Mouse (Mus musculus) forebrain, embryonic 10.5 days (tissue): Measurements from ENCODE around the gene Cldn9. TPM values are rescaled to one million over a fixed set of nuclear protein-coding genes. Genes with fewer than 3 reads are reported as not detected.
A peak's percentile ranks its signal among the peaks of the same experiment; 100 is the strongest.

Experiments
- DNase-seq: peaks from one replicate; pipeline ENCODE4 v3.0.0-alpha.2; 2017; ENCODE audit warnings: low spot score; ENCODE audit errors: extremely low spot score
- H3K27ac ChIP-seq: fragments of 300-500 bp; sonication (generic); 2 replicates; pipeline ENCODE4 v1.5.1; 2016; ENCODE audit warnings: mild to moderate bottlenecking
- H3K27me3 ChIP-seq: fragments of 300-500 bp; sonication (generic); 2 replicates; pipeline ENCODE4 v1.6.1; 2016; ENCODE audit warnings: mild to moderate bottlenecking; ENCODE audit not compliant: poor library complexity, severe bottlenecking
- H3K36me3 ChIP-seq: fragments of 300-500 bp; sonication (generic); replicated peaks from 2 replicates; pipeline ENCODE4 v1.6.1; 2016; ENCODE audit warnings: mild to moderate bottlenecking, moderate library complexity
- H3K4me1 ChIP-seq: fragments of 300-500 bp; sonication (generic); 2 replicates; pipeline ENCODE4 v1.6.1; 2016
- H3K4me3 ChIP-seq: fragments of 300-500 bp; sonication (generic); 2 replicates; pipeline ENCODE4 v1.5.1; 2016; ENCODE audit warnings: mild to moderate bottlenecking, moderate library complexity
- H3K9me3 ChIP-seq: fragments of 300-500 bp; sonication (generic); 2 replicates; pipeline ENCODE4 v1.6.1; 2016; ENCODE audit warnings: mild to moderate bottlenecking, moderate library complexity
- WGBS: fragments of 180-500 bp; shearing (Covaris S2); methylation state at CpG from one replicate; pipeline ENCODE4 v1.1.7; 2016; 5-methylcytosine and 5-hydroxymethylcytosine counted together
- polyA plus RNA-seq: library from polyadenylated mRNA; unstranded; fragments of >200 nt; fragmentation: Nextera tagmentation; extraction: Ambion mirVana; gene quantifications from 2 replicates; pipeline ENCODE4 v1.2.1, GENCODE M21; 2016

Cldn9 gene
- polyA plus RNA-seq: 7.4 and 10.1 TPM in 2 replicates

DNA sequence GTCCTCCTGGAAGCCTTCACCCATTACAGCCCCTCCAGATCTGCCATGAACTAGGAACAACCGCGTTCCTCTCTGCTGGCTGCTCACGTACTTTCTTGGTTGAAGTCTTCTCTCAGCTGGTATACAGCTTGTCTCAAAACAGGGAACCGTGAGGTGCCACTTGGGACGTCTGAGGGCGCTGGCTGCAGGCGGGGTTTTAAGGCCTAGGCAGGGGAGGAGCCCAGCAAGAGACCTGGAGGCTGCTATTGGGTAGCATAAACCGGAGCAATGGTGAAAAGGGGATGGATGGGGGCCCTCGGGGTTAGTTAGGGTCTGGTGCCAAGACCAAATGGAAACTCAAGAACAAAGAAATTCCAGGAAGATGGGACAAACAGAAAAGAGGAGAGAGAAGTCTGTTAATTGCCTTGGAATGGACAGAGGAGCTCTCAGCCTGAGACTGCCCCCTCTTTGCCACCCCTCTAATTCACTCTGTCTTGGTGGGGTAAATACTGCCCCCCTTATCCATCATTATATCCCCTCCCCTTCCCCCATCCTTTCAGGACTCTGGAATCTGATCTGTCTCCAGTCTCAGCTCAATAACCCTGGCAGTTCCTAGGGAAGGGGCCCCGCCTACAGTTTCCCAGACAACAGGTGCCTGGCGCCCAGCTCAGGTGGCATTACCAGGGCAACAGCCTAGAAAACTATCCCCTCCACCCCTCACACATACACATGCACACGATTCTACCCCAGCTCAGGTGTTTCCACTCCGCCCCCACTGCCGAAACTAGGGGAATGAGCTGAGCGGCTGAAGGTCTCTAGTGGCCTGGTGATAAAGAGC is at the start of gene Cldn9:
TSS of gene Cldn9 (minus strand) at position 171 of the 817 bp plus-strand sequence.
- DNase-seq: no peak
- H3K36me3 ChIP-seq: no peaks in the 10 kb centered on the region
- H3K9me3 ChIP-seq: no peaks in the 10 kb centered on the region
- 11% methylated on average over 15 of the region's 15 CpGs for WGBS
- peak within 1 kb of the TSS; percentile 66 for H3K27ac ChIP-seq
- H3K4me3 ChIP-seq: peak within 1 kb of the TSS; percentile 40
- peaks cover 59% of the 10 kb centered on the region for H3K27me3 ChIP-seq
- peaks cover 41% of the 10 kb centered on the region for H3K4me1 ChIP-seq

DNA sequence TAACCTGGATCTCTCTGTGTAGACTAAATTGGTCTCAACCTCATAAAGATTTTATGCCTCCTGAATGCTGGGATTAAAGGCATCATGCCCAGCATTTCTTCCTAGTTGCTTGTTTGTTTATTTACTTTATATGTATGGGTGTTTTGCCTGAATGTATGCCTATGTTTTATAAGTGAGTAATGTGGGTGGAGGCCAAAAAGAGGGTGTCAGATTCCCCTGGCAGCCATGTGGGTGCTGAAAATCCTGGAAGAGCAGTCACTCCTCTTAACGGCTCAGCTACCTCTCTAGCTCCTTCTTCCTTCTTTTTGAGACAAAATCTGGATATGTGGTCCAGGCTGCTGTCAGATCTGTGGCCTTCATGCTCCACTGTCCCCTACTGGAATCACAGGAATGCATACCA is 46.6 kb upstream of the Cldn9 start:
- peaks cover 22% of the 10 kb centered on the region for H3K4me1 ChIP-seq
- H3K27ac ChIP-seq: no peak overlapping the region
- peaks cover 32% of the 10 kb centered on the region for H3K36me3 ChIP-seq
- H3K9me3 ChIP-seq: no peaks in the 10 kb centered on the region
- DNase-seq: no peak
- H3K4me3 ChIP-seq: no peak overlapping the region
- no peaks in the 10 kb centered on the region for H3K27me3 ChIP-seq
- WGBS: 79% methylated on average over 1 of the region's 1 CpGs

DNA sequence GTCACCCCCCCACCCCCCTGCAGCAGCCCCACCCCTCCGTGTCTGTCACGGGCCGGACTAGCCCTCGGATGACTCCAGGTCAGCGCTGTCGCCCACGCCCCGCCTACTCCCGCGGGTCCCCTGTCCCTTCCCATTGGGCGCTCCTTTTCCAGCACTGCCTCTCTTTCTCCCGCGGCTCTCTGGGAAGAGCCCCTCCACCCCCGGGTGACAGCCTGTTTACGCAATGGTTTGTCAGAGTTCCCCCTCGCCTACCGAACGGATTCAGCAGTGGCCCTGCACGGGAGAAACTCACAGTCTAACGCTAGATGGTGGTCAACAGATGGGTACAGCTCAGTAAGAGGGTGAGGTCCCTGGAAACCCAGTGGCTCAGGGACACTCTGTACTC is 42.9 kb upstream of the Cldn9 start:
- under 1% methylated on average over 20 of the region's 20 CpGs for WGBS
- H3K4me3 ChIP-seq: peak overlapping the region; percentile 88
- 0 out of 2 replicates have a peak, but pooled peaks cover 10% of the 10 kb centered on the region for H3K27me3 ChIP-seq
- peak overlapping the region; percentile 95 for H3K27ac ChIP-seq
- H3K9me3 ChIP-seq: no peaks in the 10 kb centered on the region
- peaks cover 24% of the 10 kb centered on the region for H3K4me1 ChIP-seq
- DNase-seq: peak; percentile 80
- H3K36me3 ChIP-seq: no peaks in the 10 kb centered on the region

DNA sequence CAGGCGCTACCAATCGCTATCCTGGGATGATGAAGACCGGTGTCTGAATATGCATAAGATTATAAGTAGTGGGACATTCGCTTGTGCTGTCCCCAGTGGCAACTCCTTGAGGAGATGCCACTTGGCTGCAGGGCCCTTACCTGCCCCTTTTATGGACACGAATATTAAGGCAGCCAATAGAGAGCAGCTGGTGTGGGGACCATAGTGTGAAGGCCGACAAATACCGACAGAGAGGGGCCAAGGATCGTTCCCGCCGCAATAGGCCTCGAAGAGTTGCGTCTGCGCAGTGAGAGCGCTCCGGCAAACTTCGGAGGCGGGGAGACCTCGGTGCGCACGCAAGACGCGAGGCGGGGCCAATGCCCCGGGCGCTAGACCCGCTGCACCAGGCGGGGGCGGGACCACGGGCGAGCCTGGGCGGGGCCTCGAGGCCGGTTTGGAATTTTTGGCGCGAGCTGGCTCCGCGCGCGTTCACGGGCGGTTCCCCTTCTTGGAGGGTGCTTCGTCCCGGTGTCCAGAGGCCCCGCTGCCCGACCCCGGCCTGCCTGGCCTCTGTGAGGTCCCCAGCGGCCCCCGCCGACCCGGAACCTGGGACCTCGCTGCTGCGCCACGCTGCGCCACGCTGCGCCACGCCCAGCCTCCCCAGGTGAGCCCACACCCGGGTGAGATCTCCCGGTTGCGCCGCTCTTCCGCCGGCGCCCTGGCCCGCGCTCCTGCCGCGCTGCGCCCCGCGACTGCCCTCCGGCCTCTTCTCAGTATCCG is 42.4 kb upstream of the Cldn9 start, which contains the start of gene Pkmyt1:
TSS of gene Pkmyt1 (plus strand) at position 338 of the 759 bp plus-strand sequence.
- peak; percentile 94 for DNase-seq
- H3K4me3 ChIP-seq: peak within 1 kb of the TSS; percentile 88
- H3K36me3 ChIP-seq: no peaks in the 10 kb centered on the region
- H3K27me3 ChIP-seq: 0 out of 2 replicates have a peak, but pooled peaks cover 10% of the 10 kb centered on the region
- peak within 1 kb of the TSS; percentile 95 for H3K27ac ChIP-seq
- H3K9me3 ChIP-seq: no peaks in the 10 kb centered on the region
- H3K4me1 ChIP-seq: peaks cover 24% of the 10 kb centered on the region
- WGBS: 2% methylated on average over 73 of the region's 73 CpGs

DNA sequence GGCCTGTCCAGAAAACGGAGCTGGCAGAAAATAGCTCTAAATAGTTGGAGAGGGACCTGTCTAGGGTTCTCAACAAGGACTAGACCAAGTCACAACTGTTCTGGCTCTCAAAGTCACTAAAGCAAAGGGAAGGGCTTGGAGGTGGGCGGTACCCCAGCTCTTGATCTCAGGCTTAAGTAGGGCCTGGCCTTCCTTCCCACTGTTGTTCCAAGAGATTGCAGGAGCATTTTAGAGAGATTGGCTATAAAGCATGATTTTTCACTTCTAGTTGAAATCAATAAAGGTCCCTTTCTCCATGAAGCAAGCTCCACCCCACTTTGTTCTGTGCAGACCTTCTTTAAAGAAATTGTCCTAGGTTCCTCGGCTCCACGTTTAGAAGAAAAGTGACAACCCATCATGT is 41.7 kb upstream of the Cldn9 start:
- Histone ChIP-seq H3K27ac (peak overlapping the region; percentile 95), H3K36me3 (no peaks in the 10 kb centered on the region), H3K4me1 (peaks cover 24% of the 10 kb centered on the region), H3K27me3 (0 out of 2 replicates have a peak, but pooled peaks cover 10% of the 10 kb centered on the region), H3K9me3 (no peaks in the 10 kb centered on the region), H3K4me3 (peak overlapping the region; percentile 88)
- no peak for DNase-seq
- WGBS: 72% methylated on average over 4 of the region's 4 CpGs

DNA sequence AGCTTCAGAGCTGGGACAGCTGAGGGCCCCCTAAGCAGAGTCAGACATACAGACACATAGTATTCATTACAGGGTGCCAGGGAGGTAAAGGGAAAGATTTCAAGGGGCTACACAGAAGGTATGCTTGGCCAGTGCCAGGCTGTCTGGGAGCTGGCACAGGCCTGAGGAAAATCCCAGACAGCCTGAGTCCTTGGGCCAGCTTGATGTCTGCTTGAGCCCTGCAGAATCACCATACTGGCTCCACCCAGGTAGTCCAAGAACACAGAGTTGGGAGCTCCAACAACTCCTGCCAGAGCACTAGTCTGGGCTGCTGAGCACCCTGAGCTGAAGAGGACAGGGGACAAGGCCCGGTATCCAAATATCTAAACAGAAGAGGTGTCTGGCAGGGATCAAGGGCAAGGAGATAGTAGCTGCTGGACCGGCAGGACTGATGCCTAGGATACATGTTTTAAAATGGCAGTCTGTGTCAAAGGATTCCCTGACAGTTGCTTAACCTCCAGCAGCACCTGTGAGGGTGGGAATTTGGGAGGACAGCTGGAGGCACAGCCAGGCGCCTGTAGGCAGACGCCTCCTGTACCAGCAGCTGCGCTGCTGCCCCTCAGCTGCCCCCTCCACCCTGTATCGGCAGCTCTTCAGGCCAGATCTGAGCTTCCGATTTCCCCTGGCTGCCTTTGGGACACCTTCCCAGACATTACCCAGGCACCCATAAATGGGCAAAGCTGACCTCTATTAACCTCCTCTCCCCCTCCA is 38.7 kb upstream of the Cldn9 start, which contains the start of gene 1520401A03Rik:
TSS of gene 1520401A03Rik (minus strand) at position 408 of the 750 bp plus-strand sequence.
- Histone ChIP-seq H3K4me3 (no peak within 1 kb of the TSS), H3K9me3 (no peaks in the 10 kb centered on the region), H3K27me3 (0 out of 2 replicates have a peak, but pooled peaks cover 10% of the 10 kb centered on the region), H3K27ac (no peak within 1 kb of the TSS), H3K4me1 (peaks cover 24% of the 10 kb centered on the region), H3K36me3 (no peaks in the 10 kb centered on the region)
- DNase-seq: no peak
- WGBS: 87% methylated on average over 7 of the region's 7 CpGs

- H3K36me3 ChIP-seq: no peaks in the 10 kb centered on the region
- H3K4me3 ChIP-seq: no peak overlapping the region
- peaks cover 17% of the 10 kb centered on the region for H3K4me1 ChIP-seq
- 85% methylated on average over 2 of the region's 2 CpGs for WGBS
- no peaks in the 10 kb centered on the region for H3K9me3 ChIP-seq
- 0 out of 2 replicates have a peak, but pooled peaks cover 10% of the 10 kb centered on the region for H3K27me3 ChIP-seq
- no peak for DNase-seq
- H3K27ac ChIP-seq: no peak overlapping the region
Measured at GRCm38 (mm10) chr17:23721886-23722285, 38.1 kb upstream of the Cldn9 start.

- Histone ChIP-seq H3K4me1 (0 out of 2 replicates have a peak, but pooled peaks cover 3% of the 10 kb centered on the region), H3K27me3 (0 out of 2 replicates have a peak, but pooled peaks cover 10% of the 10 kb centered on the region), H3K4me3 (no peak overlapping the region), H3K9me3 (no peaks in the 10 kb centered on the region), H3K27ac (no peak overlapping the region), H3K36me3 (no peaks in the 10 kb centered on the region)
- DNase-seq: no peak
- WGBS: 6% methylated on average over 1 of the region's 1 CpGs
Measured at GRCm38 (mm10) chr17:23719455-23719854, 35.6 kb upstream of the Cldn9 start.

DNA sequence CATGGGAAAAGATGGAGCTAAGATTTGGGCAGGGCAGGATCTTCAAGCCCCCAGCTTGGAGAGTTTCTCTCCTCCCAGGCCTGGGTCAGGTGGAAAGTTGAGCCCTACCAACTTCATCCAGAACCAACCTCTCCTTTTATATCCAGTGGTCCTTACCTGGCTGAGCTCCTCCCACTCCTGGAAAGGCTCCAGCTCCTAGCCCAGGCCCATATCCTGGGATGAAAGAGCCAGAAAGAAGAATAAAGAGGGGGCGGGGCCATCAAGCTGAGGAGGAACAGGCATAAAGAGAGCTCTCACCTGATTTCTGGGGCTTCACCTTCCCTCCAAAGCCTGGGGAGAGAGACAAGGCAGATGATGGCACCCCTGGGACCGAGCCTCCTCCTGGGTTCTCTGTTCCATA is 33.2 kb upstream of the Cldn9 start:
- H3K27me3 ChIP-seq: no peaks in the 10 kb centered on the region
- H3K36me3 ChIP-seq: no peaks in the 10 kb centered on the region
- H3K4me1 ChIP-seq: 0 out of 2 replicates have a peak, but pooled peaks cover 3% of the 10 kb centered on the region
- no peak overlapping the region for H3K27ac ChIP-seq
- no peak for DNase-seq
- H3K4me3 ChIP-seq: no peak overlapping the region
- 54% methylated on average over 2 of the region's 2 CpGs for WGBS
- no peaks in the 10 kb centered on the region for H3K9me3 ChIP-seq

DNA sequence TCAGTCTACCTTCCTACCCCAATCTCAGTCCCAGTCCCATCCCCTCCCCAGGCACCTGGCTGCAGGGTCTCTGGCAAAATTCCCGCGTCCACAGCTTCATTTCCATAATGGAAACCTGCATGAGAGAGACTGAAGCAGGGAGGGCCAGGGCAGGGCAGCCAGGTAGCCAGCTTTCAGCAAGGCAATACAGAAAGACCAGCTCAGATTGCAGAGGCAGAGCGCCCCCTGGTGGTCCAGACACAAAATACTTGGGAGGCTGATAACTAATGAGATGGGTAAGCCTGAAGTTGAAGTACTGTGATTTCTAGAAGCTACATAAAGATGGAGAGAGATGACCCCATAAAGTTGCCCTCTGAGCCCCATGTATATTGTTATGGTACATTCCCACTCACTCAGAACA is 22.4 kb upstream of the Cldn9 start:
- H3K4me3 ChIP-seq: no peak overlapping the region
- DNase-seq: peak; percentile 83
- no peaks in the 10 kb centered on the region for H3K9me3 ChIP-seq
- WGBS: 0% methylated on average over 3 of the region's 3 CpGs
- H3K36me3 ChIP-seq: no peaks in the 10 kb centered on the region
- H3K27me3 ChIP-seq: peaks cover 34% of the 10 kb centered on the region
- peaks cover 9% of the 10 kb centered on the region; the same call in 1 of the 2 replicates for H3K4me1 ChIP-seq
- H3K27ac ChIP-seq: no peak overlapping the region

- peaks cover 40% of the 10 kb centered on the region for H3K27me3 ChIP-seq
- H3K27ac ChIP-seq: no peak overlapping the region
- no peak for DNase-seq
- H3K36me3 ChIP-seq: no peaks in the 10 kb centered on the region
- H3K9me3 ChIP-seq: no peaks in the 10 kb centered on the region
- peaks cover 9% of the 10 kb centered on the region; the same call in 1 of the 2 replicates for H3K4me1 ChIP-seq
- WGBS: 74% methylated on average over 7 of the region's 7 CpGs
- H3K4me3 ChIP-seq: no peak overlapping the region
Measured at GRCm38 (mm10) chr17:23705525-23706104, 21.8 kb upstream of the Cldn9 start.

- DNase-seq: no peak
- WGBS: 65% methylated on average over 7 of the region's 7 CpGs
- H3K36me3 ChIP-seq: no peaks in the 10 kb centered on the region
- no peak overlapping the region for H3K27ac ChIP-seq
- H3K9me3 ChIP-seq: no peaks in the 10 kb centered on the region
- H3K27me3 ChIP-seq: peaks cover 44% of the 10 kb centered on the region
- no peak overlapping the region for H3K4me3 ChIP-seq
- peaks cover 13% of the 10 kb centered on the region for H3K4me1 ChIP-seq
Measured at GRCm38 (mm10) chr17:23704741-23705140, 20.9 kb upstream of the Cldn9 start.
